Mouse (Mus musculus) spleen, postnatal 36 days (tissue): Measurements from ENCODE around the gene Ube2v1.
A peak's percentile ranks its signal among the peaks of the same experiment; 100 is the strongest.

ENCODE experiments used
- DNase-seq, 2 experiments: peaks; one replicate each; pipeline ENCODE4 v3.0.0; 2022; ENCODE audit warnings: low spot score in 2 of 2, mixed read lengths in 1 of 2

The Ube2v1 gene

DNA sequence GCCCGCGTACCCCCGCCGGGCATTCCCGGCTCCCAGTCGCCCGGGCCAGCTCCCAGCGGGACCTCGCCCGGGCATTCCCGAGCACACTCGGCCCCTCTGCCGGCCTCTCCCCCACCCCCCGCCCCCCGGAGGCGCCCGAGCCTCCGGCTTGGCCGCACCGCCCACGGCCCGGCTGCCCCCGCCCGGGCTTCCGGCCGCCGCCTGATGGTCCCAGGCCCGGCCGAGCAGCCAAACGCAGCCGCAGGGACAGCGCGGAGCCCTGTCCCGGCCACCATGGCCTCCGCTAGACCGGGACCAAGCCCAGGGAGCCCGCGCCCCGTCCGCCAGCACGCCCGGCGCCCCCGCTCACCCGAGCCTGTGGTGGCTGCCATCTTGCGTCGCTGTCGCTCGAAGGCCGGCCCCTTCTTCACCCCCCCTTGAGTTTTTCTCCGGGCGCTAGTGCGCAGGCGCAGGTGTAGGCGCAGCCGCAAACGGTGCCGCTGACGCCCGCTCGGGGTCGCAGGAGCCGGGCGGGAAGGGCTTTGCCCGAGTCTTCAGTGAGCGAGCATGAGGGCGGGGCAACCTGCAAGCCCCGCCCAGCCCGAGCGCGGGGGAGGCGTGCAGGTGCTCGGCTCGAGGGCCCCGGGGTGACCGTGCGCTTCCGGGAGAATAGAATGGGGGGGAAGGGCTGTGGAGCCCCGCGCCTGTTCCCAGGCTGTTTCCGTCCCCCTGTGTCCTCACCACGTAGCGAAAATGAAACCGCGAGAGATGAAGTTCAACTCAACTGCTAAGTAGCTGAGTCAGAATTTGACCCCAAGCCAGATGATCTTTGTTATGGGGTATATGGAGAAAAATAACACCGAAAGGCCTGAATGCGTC lies at the start of gene Ube2v1:
TSS of gene Ube2v1 (minus strand) at position 505 of the 858 bp plus-strand sequence.
- peak; percentile 99 for DNase-seq

DNA sequence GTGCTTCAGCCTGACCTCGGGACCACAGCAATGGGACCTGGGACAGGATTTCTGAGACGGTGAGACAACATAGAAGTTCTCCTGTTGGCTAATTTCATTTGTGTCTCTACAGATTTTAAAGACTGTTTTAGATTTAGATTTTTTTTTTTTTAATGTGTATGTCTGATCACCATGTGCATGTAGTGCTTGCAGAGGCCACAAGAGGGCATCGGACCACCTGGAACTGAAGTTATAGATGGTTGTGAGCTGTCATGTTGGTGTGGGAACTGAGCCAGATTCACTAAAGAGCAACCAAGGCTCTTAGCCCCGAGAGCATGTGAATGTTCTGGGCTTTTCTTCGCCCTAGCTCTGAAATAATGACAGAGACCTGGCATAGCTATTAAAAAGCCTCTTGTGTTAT lies 48.8 kb upstream of the Ube2v1 start:
- DNase-seq = peak; percentile 49 to 62

DNA sequence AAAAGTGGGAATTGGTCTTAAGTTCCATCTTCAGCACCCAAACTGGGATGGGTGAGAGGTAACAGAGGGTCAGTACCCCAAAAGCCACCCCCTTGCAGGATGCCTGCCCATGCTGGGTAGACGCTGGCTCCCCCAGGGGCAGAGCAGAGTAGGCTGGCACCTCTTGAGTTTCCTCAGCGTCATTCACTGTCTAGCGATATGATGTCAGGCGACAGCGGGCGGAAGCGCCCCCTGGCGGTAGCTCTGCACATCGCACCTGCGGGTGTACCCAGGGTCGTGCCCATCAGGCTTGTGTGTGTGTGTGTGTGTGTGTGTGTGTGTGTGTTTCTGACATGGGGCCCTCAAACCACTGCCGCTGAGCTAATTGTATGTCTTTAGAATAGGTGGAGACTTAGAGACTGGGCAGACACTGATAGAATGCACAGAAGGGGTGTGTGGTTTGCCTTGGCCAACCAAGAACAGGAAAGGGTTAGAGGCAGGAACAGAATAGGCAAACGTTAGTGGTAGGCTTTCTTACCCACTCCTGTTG lies 48.1 kb upstream of the Ube2v1 start:
- DNase-seq = peak; percentile 78 to 86

DNA sequence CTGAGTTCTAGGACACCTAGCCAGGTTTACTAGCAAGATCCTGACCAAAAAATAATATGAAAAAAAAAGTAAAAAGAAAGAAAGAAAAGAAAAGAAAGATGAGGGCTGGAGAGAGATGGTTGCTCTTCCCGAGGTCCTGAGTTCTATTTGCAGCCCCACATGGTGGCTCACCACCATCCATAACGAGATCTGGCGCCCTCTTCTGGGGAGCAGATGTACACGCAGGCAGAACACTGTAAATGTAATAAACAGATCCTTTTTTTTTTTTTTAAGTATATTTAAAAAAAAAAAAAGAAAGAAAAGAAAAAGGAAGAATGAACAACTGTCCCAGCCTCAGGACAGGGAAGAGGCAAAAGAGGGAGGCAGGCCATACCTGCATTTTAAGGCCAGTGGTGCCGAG lies 46.7 kb upstream of the Ube2v1 start:
- DNase-seq = no peak

DNA sequence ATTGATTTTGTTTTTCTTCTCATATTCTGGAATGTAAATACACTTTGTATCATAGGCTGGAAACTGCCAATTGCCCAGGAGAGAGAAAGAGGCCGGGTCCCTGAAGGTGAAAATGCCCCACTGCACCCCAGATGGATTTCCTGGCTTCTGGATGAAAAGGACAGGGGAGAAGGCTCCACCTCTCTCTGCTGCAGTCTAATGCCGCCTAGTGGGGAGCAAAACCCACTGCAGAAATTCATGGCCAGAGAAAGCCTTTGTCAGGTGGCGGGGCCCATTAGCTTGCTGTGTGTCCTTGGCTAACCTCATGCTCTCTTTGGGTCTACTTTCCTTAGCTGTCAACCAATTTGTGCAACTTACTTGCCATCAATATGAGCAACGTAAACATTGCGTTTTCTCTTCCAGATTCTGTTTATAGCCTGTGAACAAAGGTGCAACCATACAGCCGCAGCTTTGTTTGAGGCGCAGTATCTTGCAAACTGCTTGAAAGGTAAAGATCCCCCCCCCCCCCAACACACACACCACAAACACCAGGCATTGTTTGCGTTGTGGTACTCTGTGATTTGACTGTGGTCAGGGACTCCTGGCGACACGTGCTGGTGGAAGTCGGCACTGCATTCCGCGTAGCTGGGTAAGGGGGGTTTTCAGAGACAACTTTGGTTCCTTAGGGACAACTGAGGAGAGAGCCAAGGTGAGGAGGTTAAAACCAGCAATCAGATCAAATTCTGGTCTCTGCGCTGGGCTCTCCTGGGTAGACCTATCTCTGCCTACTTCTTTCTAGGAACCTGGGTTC lies 43.4 kb upstream of the Ube2v1 start:
- DNase-seq = peak in 1 of 2 experiments; percentile 49

DNA sequence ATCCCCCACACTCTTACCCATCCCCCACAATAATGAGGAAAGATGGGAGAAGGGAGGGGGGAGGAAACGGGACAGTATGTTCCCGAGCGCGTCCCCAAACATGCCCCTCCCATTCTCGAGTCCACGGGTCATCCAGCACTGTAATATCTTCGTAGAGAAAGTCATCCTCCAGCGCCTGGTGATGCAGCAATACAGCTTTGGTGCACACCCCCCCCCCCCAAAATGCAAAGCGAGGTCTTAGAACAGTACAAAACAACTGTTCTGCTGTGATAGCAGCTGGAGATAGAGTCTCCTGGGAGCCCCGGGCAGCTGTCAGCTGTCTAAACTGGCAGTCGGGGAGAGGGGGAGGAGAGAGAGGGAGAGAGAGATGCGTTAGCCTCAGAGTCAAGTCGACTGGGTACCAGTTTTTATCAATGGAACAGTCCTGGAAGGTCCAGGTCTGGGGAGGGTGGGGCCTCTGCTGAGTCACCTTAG lies 40.4 kb upstream of the Ube2v1 start:
- peak; percentile 74 to 75 for DNase-seq

DNA sequence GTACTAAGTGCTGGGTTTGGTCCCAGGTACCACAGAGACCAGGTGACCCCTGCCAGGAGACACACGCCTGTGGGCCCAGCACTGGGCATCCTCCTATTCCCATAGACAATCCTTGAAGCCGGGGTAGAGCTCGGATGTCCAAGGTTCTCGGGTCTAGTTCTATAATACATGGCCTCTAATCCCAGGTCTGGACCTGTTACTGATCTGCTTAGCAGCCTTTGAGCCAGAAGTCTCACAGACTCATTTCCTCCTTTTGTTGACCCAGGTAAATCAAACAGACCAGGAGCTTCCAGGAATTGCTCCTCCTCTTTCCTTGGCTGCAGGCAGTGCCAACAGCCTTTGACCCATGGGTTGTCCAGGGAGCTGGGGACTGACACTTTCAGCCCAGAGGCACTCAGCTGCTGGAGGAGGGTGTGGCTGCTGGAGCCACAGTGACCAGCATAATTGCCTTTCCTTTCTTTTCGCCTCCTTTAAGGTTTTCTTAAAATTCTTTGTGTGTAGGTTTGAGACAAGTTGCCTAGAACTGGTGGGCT lies 39.3 kb upstream of the Ube2v1 start:
- no peak for DNase-seq

DNA sequence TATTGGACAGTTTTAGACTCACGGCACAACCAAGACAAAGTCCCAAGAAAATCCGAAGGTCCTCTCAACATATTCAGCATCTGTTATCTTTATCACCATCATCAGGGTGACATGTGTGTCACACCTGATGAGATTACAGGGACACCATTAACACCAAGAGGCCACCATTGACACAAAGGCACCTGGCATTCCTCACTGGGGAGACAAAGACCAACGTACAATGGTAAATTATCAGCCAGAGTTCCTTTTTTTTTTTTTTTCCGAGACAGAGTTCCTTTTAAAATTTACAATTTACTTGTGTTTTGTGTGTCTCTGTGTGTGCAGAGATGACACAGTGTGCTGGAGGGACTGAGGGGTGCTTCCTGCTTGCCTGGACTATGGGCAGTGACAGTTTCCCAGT lies 37.5 kb upstream of the Ube2v1 start:
- DNase-seq = no peak

DNA sequence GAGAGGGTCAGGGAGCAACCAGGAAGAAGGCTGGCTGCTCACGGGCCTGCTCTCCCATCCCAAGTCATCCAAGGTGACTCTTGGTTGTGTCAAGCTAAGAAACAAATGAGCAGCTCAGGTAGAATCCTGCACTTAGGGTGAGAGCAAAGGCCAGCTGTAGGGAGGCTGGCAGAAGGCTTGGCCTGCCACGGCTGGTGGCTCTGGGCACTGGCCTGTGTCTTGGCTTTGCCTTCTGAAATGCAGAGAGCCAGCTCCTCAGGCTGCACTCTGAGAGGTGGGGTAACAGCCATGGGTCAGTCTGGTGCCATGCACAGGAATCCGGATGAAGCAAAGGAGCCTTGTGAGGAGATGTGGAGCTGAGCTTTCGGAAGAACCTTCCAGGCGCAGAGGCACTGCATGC lies 36.5 kb upstream of the Ube2v1 start:
- DNase-seq = no peak

DNA sequence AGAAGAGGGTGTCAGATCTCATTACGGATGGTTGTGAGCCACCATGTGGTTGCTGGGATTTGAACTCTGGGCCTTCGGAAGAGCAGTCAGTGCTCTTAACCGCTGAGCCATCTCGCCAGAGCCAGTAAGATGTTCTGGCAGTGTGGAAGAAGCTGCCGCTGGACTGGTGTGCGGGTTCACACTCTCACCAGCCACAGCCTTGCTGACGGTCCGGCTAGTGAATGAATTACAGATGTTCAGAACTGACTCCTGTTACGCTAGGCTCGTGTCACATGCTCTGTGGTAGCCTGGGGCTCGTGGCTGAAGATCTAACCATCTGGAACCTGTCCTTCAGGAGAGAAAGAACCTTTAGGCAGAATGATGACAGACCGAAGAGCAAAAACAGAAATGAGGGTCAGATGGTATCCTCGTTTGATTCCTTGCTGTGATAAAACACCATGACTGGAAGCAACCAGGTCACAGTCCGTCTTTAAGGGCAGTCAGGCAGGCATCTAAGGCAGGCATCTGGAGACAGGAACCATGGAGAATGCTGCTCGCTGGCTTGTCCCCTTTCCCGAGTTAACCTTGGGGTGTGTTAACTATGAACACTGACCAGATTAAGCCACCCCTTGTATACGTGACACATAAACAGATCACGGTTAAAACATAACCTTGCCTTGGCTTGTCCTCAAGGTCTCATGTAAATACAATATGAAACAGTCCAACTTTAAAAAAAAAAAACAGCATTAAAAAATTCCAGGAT lies 34.2 kb upstream of the Ube2v1 start:
- DNase-seq = no peak

DNA sequence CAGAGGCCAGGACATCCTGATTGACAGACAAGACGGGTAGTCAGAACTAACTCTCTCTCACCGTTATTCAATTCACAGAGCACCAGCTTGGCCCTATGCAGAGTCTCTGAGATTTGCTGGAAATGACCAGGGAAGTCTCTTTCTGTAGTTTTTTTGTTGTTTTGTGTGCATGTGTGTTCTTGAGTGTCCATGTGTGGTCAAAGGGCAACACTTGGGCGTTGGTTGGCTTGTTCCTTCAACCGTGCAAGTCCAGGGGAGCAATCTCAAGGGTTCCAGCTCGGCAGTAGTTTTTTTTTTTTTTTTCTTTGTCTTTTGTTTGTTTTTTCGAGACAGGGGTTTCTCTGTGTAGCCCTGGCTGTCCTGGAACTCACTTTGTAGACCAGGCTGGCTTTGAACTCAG lies 30.8 kb upstream of the Ube2v1 start:
- DNase-seq = no peak

DNA sequence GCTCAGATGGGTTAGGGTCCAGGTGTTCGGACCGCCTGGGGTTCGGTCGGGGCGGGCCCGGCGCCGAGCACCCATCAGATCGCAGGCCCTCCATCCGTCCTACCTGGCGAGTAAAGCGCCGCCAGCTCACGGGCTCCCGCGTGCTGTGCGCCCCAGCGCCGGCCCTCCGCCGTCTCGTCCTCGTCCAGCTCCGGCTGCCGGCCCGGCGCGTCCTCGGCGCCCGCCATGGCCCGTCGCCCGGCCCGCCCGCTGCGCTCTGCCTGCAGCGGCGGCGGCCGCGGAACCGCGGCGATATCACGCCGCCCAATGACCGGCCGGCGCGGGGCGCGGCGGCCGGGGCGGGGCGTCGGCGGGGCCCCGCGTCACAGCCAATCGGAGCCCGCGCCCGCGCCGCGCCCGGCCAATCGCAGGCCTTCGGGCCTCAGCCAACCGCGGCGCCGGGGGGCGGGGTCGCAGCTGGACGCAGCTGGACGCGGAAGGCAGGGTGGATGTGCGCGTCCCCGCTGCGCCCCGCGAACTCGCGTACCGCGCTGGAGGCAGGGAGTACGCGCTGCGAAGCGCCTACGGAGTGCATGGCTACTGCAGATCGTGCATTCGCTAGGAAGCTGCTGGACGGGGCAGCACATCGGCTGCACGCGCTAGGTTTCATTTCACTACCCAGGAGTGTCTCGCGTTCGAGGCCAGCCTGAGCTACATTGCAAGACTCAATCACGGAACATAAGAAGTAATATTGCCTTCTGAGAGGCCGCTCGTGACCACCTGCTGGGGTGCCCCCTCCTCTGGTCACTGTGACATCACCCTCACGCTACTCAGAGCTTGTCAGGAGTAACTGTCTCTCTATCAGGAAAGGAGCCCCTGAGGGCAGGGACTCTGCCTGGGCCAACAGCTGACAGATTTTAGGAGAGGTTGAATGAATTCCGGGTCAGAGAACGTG lies 29.6 kb upstream of the Ube2v1 start, which contains the start of gene Gm20431:
TSS of gene Gm20431 (minus strand) at position 227 of the 934 bp plus-strand sequence.
- DNase-seq = peak; percentile 95

DNA sequence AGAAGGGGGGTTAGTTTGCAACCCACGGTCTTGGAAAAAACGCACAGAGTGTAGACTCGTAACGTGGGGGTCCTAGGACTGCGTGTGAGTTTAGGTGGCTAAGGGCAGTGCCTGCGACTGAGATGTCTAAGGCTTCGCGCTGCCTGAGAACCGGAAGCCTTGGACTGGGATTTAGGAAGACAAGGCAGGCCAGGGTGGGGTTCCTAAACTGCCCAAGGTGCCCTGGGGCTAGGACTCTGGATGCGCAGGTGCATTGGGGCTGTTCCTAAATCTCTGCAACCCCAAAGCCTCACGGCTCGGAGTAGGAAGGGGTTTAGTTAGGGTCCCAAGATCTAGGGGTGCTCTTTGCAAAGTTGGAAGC lies 28.7 kb upstream of the Ube2v1 start:
- no peak for DNase-seq

DNA sequence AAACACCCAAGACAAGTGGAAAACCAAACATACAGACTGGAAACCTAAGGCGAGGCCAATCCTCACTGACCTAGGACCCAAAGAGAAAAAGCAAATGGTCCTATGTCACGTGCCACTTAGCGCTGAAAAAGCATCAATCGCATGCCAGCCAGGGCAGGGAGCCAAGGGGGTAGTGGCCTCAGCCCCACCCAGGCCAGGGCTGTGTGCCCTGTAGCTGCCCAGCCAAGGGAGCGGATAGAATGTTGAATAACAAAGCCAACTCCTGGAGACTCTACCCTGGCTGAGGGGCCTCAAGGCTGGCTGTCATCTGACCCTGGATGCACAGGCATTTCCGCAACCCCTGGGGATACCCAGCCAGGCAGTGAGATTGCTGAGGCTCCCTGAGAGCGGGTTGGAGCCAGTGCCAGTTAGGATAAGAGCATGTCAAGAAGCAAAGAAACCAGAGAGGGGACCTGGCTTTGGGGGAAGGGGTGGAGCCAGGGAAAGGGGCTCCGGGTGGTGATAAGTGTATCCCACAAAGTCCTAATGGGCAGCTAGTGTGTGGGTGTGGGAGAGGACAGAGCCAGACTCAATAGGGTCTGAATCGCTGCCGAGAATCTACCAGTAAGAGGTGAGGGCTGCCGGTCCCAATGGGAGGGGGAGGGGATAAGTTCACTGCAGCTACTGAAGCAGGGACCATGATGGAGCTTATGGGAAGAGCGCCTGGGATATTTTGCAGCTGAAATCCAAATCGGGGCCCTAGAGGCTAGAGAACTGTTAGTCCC lies 28.1 kb upstream of the Ube2v1 start:
- peak in 1 of 2 experiments; percentile 38 for DNase-seq

DNA sequence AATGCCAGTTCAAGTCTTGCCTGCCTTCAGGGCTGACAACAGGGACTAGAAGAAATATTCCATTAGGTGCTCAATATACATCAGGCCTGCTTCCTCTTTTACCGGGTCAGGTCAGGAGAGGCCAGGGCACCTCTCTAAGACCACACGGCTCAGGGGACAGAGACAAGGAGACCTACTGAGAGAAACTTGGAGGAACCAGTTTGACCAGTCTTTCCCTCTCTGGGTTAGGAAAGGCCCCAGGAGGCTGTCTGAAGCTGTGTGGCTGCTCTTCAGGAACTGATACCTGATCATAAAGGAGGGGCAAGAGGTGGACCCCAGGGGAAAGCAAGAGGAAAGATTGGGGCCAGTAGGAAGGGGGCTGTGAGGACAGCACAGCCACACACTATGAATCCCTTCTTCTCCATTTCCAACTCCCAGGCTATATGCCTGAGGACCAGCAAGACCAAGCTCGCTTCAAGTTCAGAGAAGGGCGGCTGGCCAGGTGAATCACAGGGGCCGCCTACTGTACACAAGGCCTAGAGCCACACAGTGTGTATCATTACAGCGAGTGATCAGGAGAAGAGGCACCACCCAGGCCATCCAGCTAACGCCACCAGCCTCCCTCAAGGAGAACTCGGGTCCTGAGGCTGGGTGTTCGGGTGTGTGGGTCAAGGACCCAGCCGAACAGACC lies 27.4 kb upstream of the Ube2v1 start:
- no peak for DNase-seq

DNA sequence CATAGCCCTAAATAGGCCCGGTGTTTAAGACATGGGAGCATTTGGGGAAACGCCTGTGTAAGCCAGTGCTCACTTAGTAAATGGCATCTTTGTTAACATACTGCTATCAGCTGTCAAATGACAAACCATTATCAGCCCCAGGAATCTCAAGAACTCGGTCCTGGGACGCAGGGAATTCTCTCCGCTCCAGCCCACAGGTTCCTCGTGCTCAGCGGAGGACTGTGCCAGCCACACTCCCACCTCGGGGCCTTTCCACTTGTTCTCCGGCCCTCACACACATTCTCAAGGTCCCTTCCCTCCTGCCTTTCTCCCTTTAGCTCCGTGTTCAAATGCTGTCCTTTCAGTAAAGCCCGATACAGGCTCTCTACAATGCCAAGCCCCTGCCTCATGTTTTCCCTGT lies 26.8 kb upstream of the Ube2v1 start:
- DNase-seq = no peak

DNA sequence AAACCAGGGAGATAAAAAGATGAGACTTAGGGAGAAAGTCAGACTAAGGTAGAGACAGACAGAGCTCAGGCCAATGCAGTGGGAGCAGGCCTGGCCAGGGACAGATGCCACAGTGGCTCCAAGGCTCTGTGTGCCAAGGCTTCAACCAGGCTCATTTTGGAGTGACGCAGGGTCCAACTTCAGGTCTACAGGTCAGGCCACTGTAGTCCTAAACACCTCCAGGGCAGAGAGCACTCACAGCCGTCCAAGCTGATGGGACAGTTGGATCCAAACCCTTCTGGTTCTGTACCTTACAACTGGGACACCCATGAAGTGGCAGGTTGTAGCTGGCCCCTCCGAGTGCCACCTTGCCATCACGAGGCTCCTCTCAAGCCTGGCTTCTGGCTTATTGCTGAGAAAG lies 26.1 kb upstream of the Ube2v1 start:
- no peak for DNase-seq

DNA sequence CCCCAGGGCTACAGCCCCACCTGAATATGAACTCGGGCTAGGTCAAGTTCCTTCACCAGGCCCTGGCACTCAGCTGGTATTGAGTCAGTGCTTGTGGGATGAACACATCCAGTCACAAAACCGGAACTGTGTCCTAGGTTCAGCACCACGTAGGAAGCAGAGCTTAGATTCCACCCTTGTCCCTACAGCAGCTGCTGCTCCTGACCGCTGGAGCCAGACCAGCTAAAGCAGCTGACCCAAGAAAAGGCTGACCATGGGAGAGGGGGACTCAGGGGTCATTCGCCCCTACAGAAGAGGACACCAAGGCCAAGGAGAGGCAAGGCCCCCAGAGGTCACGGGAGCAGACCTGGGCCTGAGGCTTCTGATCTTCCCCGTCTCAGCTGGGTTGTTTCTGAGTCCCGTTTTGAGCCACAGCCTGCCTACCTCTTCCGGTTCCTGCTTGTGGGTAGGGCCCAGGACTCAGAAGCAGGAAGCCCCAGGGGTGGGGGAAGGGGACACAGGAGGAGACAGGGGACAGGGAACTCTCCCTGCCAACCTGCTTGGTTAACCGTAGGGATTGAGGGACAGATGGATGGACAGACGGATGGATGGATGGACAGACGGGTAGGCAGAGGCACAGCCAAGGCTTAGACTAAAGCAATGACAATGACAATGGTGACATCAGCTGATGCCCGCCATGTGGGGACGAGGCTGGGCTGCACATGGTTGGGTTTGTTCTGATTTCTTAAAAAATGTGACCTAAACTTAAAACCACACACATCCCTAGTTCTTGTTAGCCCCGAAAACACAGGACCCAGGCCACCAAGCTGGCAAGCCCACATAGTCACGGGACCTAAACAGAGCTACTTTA lies 25.0 kb upstream of the Ube2v1 start:
- peak; percentile 90 for DNase-seq
